Mouse (Mus musculus) cerebellum, adult 9-11 months (tissue): ENCODE data around the gene Prdx4.
"Not testable (repeated sequence)": the region's sequence is repeated elsewhere in the genome, so short reads cannot be mapped to it uniquely, and the experiment has no call there.

Source experiments
- DNase-seq: peaks from one replicate; pipeline ENCODE4 v3.0.0; 2022

Gene Prdx4

GRCm38 (mm10) chrX:155340654-155341053 lies at the start of gene Prdx4:
Prdx4 (minus strand) TSS chrX:155340754.
- DNase-seq, result no peak

- no peak for DNase-seq
These were observed 36.0 kb upstream of the Prdx4 start for GRCm38 (mm10) chrX:155376538-155376937.

GRCm38 (mm10) chrX:155375458-155375857 lies 34.9 kb upstream of the Prdx4 start:
- DNase-seq, result no peak

GRCm38 (mm10) chrX:155370110-155370509 lies 29.6 kb upstream of the Prdx4 start:
- not testable (repeated sequence) for DNase-seq

- no peak for DNase-seq
These were observed 24.5 kb upstream of the Prdx4 start for GRCm38 (mm10) chrX:155365095-155365494.

GRCm38 (mm10) chrX:155346249-155346648 lies 5.7 kb upstream of the Prdx4 start:
- no peak for DNase-seq

- DNase-seq, result peak; percentile 78
These were observed 2.4 kb downstream of the Prdx4 start for GRCm38 (mm10) chrX:155337905-155338721.

GRCm38 (mm10) chrX:155337567-155337904 lies 3.0 kb downstream of the Prdx4 start:
- no peak for DNase-seq

- DNase-seq, result peak; percentile 8
These were observed 22.5 kb downstream of the Prdx4 start for GRCm38 (mm10) chrX:155318005-155318404.

GRCm38 (mm10) chrX:155306390-155306789 lies 34.2 kb downstream of the Prdx4 start:
- DNase-seq, result no peak

- no peak for DNase-seq
These were observed 60.0 kb downstream of the Prdx4 start for GRCm38 (mm10) chrX:155280427-155281044.

- no peak for DNase-seq
These were observed 62.1 kb downstream of the Prdx4 start for GRCm38 (mm10) chrX:155278483-155278882.
